Mouse (Mus musculus) urinary bladder, postnatal 36 days (tissue): ENCODE data around the gene Lcmt1.

Experiments
- DNase-seq, 2 experiments: peaks; one replicate each; pipeline ENCODE4 v3.0.0; 2022; ENCODE audit warnings: low spot score in 2 of 2, mixed read lengths in 1 of 2

Lcmt1 gene

DNA sequence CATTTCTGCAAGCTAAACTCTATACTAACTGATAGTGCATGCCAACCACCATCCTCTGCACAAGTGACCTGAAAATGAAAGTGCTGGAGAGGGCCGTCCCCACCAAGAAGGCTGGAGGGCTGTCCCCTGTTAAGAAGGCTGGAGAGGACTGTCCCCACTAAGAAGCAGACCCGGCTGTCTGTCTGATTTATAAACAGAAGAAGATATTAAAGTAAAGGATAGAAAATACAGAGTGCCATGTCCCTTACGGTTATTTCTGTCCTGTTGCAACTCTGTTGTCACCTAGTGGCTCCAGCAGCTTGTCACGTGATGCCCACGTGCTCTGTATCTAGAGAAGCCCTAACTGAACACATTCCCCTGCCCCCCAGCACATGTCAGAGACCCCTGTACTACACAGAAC lies 9.4 kb upstream of the Lcmt1 start:
- no peak for DNase-seq

DNA sequence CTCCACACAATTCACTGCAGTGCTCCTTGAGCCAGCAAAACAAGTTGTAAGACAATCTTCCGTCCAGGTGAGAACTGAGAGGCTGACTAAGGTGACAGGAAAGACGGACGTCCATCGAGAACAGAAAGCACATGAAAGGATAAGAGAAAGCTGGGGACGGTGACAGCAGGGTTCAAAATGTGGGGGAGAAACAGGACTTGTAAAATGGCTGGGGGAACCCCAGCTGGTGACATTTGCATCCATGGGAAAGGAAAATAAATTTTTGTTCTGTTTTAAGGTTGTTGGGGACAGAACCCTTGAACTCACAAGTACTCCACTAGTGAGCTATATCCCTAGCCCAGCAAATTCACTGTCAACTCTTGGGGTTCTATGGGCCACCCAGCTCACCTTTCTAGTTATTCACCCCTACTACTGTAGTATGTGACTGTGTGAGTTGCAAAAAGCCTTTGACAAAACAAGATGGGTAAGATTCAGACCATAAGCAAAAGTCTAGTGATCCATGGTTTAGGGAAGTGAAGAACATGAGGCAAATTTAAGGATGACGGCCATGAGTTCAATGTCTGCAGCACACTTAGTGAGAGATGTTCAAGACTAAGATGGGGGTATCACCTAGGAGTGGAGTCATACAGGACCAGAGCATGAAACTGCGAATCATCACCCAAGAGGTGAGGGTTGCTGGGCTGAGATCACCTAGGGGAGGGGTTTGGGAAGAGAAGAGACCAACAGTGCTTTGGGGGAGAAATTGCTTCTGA lies 8.2 kb upstream of the Lcmt1 start:
- no peak for DNase-seq

DNA sequence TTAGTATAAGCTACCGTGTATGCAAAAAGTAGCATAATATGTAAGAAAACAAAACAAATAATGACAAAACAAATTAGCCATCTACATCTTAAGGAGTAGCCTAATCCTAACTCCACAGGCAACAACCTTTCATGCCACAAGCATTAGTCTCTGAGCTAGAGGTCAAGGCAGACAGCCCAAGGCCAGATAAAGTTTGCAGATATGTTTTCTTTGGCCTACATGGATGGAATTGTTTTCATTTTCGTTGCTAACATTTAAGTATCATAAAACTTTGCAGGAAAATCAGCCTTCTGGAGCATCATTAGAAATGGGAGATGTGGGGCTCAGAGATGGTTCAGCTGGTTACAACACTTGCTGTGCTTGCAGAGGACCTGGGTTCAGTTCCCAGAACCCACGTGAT lies 6.8 kb upstream of the Lcmt1 start:
- DNase-seq, result no peak

DNA sequence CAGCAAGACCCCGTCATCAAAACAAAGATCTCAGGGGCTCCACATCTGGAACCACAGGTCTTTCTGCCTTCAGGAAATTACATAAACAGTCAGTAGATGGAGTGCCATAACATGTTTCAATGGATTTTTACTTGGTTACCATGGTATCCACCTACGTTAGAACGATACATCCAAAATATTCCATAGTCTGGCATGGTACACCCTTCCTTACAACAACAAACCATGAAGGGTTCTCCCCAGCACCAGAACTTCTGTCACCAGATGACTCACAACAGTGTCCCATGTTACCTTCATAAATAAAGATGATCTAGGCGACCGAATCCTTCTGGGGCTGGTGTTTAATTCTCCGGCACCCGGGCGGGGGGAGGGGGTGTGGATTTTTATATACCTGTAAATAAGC lies 5.6 kb upstream of the Lcmt1 start:
- DNase-seq, result no peak

DNA sequence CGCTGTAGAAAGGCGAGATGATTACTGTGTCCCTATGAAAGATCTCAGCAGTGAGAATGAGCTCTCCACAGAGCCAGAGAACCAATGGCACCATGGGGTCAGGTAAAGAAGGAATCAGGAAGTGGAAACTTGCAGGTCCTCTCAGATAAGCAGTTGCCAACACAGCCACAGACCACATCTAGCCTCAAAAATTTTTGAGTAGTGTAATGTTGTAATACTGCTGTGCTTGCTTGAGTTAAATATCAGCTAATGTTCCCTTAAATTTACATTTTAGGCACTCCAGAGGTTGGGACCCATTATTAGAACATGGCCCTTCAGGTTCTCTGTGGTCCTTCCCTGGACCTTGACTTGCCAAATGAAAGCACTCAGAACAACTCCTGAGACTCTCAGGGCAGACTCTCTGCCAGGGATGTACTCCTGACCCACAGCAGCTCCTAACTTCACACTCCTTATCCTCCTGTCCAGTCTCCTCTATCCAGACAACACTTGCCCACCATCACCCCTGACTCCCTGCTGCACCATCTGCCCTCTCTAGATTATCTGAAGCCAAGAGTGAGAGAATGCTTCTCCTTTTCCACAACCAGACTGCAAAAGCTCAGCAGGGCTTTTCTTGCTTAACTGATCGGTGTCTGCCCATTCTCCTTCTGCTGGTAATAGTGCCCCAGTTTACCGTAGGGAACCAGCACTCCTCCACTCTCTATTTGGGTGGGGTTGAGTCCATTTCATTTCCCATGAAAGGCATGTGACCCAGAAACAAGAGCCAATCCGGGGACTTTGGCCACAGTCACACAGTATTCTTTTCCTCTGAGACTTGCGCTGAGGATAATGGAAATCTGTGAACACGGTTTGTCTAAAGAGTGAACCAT lies 3.5 kb upstream of the Lcmt1 start:
- no peak for DNase-seq

DNA sequence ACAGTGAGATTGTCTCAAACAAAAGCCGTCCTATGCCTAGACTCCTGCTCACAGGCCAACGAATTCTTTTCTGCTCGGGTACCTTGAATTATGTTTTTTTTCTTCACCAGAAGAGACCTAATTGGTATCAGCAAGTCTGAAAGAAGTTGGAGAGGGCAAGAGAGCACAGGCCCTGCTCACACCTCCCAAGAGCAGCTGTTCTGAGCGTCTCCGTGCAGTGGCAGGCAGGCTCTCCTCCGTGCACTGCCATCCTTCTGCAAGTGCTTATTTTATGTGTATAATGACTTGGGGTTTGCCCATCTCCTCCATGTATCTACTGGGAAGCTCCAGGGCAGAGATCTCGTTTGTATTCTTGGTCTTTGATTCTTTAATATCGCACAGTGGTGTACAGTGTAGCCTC lies 2.8 kb upstream of the Lcmt1 start:
- no peak for DNase-seq

DNA sequence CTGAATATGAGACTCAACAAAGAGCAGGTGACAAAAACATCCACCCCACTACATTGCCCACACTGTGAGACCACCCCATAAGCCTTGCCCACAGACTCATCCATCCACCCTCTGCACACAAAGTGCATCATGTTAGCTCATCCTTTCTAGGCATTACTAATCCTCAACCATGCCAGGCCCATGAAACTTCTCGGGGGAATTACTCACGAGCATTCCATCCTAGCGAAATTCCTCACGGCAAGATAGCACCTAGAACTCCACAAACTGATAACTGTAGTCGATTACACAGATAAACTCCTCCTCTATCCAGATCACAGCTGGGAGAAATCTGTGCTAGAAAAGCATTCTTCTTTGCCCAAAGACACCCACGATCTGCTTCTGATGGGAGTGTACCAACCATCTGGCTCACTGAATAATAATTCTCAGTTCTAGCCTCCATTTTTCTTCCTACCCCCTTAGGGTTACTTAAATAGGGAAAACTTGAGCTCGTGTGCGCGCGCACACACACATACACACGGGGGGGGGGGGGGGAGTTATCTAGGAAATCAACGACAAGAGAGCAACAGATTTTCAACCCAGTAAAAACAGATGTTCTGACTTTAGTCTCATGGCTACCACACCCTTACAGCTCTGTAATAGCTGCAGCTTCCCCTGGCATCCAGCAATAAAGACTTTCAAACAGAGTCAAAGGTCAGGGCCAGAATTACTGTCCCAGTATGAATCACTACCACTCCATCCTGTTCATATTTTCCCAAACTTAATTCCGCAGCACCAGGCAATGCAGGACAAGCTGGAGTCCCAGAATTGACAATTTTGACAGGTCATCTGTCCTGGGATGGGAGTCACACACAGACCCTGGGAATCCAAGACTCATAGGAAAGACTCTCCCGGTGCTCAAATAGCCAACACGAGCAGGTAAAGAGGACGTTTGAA lies 2.1 kb upstream of the Lcmt1 start:
- DNase-seq, result no peak

DNA sequence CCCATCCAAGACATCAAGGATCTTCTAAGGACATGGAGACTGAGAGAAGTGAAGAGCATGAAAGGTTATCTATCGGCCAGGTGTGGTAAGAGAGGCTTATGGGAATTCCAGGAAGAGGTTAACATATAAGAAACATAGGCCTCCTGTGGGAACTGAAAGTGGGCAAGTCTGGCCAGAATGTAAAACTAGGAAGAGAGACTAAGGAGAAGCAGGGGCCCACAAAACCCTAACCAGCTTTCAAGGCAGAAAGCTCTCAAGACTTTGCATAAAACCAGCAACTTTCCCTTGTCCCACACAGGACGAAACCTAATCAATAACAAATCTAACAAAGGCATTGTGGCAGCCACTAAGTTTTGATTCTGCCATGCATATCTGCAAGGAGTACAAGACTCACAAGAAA lies 1.4 kb upstream of the Lcmt1 start:
- DNase-seq, result no peak

DNA sequence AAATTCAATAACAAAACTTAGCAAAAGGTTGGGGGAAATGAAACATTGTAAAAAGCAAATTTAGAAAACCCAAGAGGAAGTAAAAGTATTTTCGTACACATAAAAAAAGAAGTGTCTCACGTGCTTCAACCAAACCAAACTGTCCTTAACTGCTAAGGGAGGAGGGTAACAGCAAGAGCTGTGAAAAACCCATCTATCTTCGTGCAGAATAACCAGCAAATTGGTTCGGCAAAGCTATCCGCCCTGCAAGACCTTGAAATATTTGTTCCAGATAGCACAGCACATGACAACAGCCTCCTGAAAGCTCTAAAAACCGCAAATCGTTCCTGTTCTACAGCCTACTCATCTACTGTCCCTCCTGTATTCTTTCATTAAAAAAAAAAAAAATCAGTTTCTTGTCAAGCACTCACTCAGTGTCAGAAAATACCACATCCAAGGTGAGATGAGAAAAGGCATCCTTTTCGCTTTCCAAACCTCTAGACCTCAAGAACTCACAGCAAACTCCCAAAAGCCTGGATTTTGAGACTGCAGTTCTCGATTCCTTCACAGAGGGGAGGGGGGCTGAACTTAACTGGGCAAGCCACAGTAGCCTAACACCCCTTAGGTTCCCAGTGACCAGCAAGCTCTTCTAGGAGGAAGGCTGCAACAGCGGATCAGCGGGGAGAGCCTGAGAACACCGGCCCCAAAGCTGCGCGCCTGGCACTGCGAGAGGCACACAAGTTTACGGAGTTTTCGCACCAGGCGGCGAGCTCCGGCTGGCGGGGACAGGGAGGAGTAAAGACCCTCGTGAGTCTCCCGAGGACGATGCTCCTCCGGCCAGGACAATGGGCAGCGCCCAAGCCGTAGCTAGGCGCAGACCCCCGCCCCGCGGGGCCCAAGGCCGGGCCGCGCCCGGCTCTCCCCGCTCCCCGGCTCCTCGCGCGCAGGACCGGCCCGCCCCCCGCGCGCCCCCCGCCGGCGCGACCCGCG lies 522 bp upstream of the Lcmt1 start:
- DNase-seq, result peak; percentile 38 to 44

DNA sequence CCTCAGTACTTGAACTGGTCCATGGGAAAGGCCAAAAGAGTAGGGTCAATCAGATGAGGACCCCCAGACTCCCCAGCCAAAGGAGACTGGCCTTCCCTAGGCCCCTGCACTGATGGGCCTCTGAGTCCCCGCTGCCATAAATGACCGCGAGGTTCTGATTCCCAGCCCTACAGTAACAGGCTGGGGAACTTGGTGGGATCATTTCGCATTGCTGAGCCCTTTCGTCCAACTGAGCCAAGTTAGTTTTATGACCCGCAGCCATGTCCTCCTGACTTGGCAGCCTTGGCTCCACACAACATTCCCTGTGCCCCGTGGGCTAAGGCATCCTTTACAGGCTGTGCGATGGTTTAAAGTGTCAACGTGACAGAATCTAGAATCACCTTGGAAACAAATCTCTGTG lies 1.1 kb downstream of the Lcmt1 start:
- no peak for DNase-seq

DNA sequence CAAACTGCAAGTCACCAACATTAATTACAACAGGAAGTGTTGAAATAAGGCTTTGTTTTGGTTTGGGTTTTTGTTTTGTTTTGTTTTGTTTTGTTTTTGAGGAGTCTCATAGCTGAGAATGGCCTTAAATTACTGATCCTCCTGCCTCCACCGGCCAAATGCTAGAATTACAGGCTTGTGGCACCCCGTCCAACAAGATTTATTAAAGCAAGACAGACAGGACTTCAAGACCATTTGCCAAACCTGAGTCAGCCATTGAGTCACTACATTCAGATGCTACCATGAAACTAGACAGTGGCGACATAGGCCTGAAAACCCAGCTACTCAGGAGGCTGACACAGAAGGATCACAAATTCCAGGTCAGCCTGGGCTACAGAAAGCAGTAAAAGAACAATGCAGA lies 1.9 kb downstream of the Lcmt1 start:
- DNase-seq, result no peak

DNA sequence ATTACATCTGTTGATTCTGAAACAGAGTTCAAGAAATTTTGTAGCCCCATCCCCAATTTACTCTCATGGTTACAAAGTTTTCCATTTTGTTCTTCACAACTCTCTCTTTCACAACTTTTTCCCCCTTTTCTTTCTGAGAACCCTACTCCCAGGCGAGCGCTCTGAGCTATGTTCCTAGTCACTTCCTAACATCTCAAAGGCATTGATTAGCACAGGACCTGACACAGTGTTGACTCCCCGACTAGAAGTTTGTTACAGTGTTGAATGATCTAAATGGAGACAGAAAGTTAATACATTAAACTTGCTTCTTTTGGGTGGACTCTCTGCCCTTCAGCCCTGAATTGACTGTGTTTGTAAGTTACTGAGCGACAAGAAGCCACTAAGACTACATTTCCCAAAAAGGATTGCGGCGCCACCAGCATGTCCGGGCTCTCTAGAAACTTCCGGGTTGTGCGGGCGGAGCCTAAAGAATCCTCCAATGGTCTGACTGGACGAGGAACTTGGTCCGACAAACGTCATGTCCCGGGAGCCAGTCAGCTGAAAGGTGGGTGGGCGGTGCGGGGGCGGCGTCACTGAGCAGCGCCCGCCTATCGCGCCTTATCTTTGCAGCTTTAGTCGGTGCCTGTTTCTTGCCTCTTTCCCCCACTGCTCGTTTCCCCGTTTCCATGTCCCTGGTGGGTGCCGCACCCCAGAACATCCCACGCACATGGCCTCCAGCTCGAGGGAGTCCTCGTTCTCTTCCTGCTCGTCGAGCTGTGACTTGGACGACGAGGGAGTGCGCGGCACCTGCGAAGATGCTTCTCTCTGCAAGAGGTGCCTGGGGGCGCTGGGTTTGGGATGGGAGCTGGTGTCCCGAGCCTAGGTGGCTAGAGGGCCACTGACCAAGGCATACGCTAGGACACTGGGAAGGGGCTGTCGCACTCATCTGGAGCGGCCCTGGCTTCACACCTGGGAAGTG lies 8.1 kb downstream of the Lcmt1 start:
- DNase-seq, result peak; percentile 86 to 95

DNA sequence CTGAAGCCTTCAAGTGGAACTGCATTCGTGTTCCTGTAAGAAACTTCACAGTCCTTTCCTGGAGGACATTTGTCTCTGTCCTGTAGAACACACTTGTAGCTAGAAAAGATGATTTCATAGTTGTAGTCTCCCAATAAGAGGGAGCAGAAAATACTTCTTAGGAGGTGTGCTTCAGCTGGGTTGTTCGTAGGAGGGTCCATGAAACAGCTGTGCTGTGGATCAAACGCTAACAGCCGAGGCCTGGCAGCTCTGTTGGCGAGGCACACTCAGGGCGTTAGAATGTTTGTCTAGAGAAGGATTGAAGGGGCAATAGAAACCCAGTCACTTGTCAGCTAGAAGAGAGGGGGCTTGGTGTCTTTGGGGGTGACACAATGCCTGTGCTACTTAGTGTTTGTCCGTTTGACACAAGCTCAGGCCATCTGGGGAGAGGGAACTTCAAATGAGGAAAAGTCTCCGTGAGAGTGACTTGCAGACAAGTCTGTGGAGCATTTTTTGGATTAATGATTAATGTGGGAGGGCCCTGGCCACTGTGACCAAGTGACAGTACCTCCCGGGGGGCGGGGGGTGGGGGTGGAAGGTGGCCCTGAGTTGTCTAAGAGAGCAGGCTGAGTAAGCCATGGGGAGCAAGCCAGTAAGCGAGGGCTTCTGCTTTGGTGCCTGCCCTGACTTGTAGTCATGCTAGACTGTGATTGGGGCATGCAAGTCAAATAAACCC lies 16.3 kb downstream of the Lcmt1 start:
- DNase-seq, result peak in 1 of 2 experiments; percentile 43

DNA sequence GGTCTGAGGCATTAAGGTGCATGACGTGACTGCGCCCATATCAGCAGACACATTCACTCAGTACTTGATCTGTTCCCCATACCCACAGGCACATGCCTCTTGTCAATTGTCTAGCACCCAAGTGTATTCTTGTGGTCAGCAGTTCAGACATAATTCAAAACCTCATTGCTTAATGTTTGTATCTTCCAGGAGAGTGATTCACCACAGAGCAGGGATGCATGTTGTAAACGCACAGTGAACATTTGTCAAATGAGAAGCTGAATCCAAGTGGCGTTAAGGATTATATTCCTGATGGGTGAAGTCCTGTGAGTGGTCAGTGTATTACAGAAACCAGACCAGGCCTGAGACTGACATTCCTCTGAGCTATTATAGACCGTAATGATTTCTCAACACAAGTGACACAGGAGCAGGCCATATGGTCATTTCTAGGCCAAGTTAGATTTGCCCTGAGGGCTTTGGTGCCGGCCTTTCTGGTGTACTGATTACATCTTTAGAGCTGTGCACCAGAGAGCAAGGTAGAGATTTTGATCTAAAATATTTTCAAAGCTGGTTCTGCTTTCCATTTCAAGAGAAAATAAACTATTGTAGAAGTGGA lies 20.2 kb downstream of the Lcmt1 start:
- DNase-seq, result no peak

DNA sequence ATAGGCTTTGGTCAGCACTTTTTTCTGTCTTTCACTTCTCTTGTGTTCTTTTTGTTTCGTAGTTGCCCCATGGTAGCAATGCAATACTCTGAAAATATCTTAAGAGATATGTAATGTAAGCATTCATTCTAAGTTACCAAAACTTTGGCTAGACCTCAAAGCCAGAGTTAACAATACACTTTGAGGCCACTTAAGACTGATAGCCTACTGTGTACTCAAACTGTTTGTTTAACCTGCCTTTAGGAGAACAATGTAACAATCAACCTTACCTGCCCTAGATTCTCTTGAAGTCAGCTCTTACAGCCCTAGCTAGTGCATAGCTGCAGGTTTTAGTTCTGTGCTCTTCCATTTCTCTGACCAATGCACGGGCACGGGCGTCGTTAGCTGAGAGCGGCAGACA lies 24.7 kb downstream of the Lcmt1 start:
- DNase-seq, result no peak

DNA sequence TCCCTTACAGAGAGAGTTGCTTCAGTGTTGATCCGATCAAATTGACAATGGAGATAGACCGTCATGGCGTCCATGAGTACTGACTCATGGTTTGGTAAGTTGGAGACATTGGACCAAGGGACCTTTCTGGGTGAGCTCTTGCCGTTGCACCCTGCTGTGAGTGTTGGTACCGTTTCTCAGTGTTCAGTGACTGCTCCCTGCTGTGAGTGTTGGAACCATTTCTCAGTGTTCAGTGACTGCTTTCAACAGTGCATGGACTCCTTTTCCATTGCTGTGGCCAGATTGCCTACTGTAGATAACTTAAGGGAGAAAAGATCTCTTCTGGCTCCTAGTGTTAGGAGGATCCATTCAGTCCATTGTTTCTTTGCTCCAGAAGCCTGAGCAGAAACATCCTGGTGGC lies 27.3 kb downstream of the Lcmt1 start:
- DNase-seq, result no peak

DNA sequence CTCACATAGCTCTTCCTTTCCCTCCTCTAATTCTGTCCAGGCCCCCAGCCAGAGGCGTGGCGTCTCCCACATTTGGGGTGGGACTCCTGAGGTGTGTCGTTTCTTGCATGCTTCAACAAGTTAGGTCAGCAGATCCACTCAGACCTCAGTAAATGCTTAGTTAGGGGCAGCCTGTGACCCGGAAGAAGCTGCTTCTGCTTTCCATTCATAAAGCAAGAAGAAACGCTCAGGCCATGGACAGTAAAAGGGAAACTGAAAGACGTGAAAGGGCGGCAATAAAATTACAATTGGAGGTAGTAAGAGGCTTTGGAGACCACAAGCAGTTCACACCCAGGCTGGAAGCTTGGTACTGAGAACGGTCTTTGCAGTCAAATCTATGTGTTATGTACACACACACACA lies 27.8 kb downstream of the Lcmt1 start:
- no peak for DNase-seq

DNA sequence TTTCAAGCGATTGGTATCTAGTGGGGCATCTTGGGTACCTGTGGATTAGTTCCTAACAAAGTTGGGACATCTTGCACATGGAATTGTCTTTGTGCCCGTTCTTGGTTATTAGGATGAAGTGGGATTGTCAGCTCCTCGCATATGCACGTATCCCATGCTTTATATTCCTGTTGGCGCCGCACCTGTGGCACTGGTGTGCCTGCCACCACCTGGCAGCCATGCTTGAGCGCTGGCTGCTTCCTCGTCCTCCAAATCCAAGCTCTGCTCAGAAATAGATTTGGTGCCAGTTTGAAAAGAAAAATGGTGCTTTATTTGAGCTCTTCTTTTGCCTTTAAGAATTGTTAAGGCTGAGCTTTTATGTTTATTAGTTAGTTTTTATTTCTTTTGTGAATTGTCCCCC lies 28.3 kb downstream of the Lcmt1 start:
- no peak for DNase-seq

DNA sequence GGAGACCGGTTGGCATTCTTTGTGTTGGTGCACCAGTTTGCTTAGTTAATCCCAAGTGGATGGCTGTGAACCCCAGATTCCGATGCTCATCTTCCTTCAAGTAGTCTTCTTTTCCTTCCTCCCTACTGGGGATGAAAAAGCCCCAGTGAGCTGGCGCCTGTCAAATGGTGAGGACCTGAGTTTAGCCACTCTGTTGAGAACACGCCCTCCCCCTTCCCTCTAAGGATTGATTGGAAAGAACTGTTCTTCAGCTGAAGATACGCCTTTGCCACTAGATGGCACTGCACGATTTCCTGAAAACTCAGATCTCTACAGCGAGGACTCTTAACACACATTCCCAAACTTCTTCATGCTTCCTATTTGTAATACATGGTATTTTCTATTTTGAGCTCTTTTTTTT lies 29.2 kb downstream of the Lcmt1 start:
- DNase-seq, result peak; percentile 28 to 49
